Mouse (Mus musculus): Measurements from ENCODE around the gene Cyp2c50. TPM values are rescaled to one million over a fixed set of nuclear protein-coding genes. Genes with fewer than 3 reads are reported as not detected.
"Not testable (repeated sequence)": the region's sequence is repeated elsewhere in the genome, so short reads cannot be mapped to it uniquely, and the experiment has no call there.

The Cyp2c50 gene
- total RNA-seq (2014; rRNA removed) (not detected in 2 replicates), polyA plus RNA-seq (2015; fragmentation: Nextera tagmentation; extraction: Ambion mirVana) (not detected in 2 replicates)

DNA sequence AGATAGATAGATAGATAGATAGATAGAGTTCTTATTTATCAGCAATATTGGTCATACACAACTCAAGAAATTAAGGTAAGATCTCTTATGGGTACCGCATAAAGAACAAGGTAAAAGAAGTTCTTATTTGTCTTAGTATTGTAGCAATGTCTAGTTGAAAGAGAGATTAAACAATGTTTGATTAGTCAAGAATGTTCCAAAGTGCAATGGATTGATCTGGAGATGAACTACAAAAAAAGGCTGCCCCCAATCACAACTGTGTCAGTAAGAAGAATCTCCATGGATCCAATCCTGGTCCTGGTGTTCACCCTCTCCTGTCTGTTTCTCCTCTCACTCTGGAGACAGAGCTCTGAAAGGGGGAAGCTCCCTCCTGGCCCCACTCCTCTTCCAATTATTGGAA lies at the start of gene Cyp2c50:
Cyp2c50 (plus strand) TSS at position 268 of the 400 bp plus-strand sequence.
- not testable (repeated sequence) for H3K9me3 ChIP-seq (ENCODE audit: low read length); DNase-seq
- WGBS: 100% methylated on average over 1 of the region's 1 CpGs

GRCm38 (mm10) chr19:40073701-40074100 lies 15.8 kb upstream of the Cyp2c50 start, which contains the start of gene Cyp2c54:
Gene Cyp2c54, minus strand, starts transcription at chr19:40073827.
- Histone ChIP-seq H3K27me3 (ENCODE audit: insufficient read depth, low read length) (no peaks in the 10 kb centered on the region), H3K9ac (no peak within 1 kb of the TSS), H3K36me3 (ENCODE audit: insufficient read depth) (no peaks in the 10 kb centered on the region), H3K4me3 (ENCODE audit: low read depth, low read length) (no peak within 1 kb of the TSS), H3K27ac (ENCODE audit: low read depth, low read length) (no peak within 1 kb of the TSS), H3K4me1 (ENCODE audit: insufficient read depth) (no peaks in the 10 kb centered on the region), H3K4me2 (ENCODE audit: low read depth) (no peak within 1 kb of the TSS), H3K9me3 (ENCODE audit: low read length) (no peaks in the 10 kb centered on the region)
- ATAC-seq: no peak
- no peak for DNase-seq
- no peak for TF ChIP-seq CTCF (IDR thresholded peaks at IDR 0.05; ENCODE audit: low read depth)

More for the DNA sequence above, at the start of gene Cyp2c50:
- H3K4me1 ChIP-seq (ENCODE audit: insufficient read depth); H3K4me3 ChIP-seq (ENCODE audit: low read depth, low read length); H3K9ac ChIP-seq; H3K27me3 ChIP-seq (ENCODE audit: insufficient read depth, low read length); H3K36me3 ChIP-seq (ENCODE audit: insufficient read depth); H3K4me2 ChIP-seq (ENCODE audit: low read depth); H3K27ac ChIP-seq (ENCODE audit: low read depth, low read length); ATAC-seq: not testable (repeated sequence)

DNA sequence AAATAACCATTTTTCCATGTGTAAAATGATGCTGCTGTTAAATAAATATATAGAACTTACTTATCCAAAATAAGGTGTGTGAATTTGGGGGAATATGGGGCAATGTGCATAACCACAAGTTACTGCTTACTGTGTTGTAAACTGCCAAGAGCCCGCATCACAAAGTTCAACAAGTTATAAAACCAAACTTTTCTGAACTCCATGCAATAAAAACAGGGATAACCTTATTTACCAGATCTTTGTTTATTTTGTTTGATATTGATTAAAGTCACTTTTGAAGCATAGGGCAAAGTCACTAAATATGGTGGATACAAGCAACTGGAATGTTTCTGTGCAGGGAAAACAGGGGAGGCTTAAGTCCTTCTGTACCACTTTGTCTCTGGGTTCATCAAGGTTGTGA lies 1.1 kb upstream of the Cyp2c50 start:
- WGBS: 86% methylated on average over 1 of the region's 1 CpGs
- no peaks in the 10 kb centered on the region for H3K27me3 ChIP-seq (ENCODE audit: insufficient read depth, low read length)
- no peak for ATAC-seq

GRCm38 (mm10) chr19:40091111-40091510 lies 1.6 kb downstream of the Cyp2c50 start:
- no peak for ATAC-seq
- H3K36me3 ChIP-seq (ENCODE audit: insufficient read depth): no peaks in the 10 kb centered on the region
- H3K4me1 ChIP-seq (ENCODE audit: insufficient read depth): no peaks in the 10 kb centered on the region
- no peak for TF ChIP-seq CTCF (IDR thresholded peaks at IDR 0.05; ENCODE audit: low read depth)
- no peak overlapping the region for H3K27ac ChIP-seq (ENCODE audit: low read depth, low read length)
- no peak overlapping the region for H3K9ac ChIP-seq
- H3K9me3 ChIP-seq (ENCODE audit: low read length): no peaks in the 10 kb centered on the region
- H3K27me3 ChIP-seq (ENCODE audit: insufficient read depth, low read length): no peaks in the 10 kb centered on the region
- DNase-seq: no peak
- H3K4me2 ChIP-seq (ENCODE audit: low read depth): no peak overlapping the region
- WGBS: 83% methylated on average over 3 of the region's 3 CpGs
- H3K4me3 ChIP-seq (ENCODE audit: low read depth, low read length): no peak overlapping the region

More for the DNA sequence above, 1.1 kb upstream of the Cyp2c50 start:
- no peak overlapping the region for H3K9ac ChIP-seq
- no peak overlapping the region for H3K27ac ChIP-seq (ENCODE audit: low read depth, low read length)
- H3K4me3 ChIP-seq (ENCODE audit: low read depth, low read length): no peak overlapping the region
- no peaks in the 10 kb centered on the region for H3K9me3 ChIP-seq (ENCODE audit: low read length)
- no peak for TF ChIP-seq CTCF (IDR thresholded peaks at IDR 0.05; ENCODE audit: low read depth)
- no peak for DNase-seq
- H3K4me2 ChIP-seq (ENCODE audit: low read depth): no peak overlapping the region
- H3K36me3 ChIP-seq (ENCODE audit: insufficient read depth): no peaks in the 10 kb centered on the region
- H3K4me1 ChIP-seq (ENCODE audit: insufficient read depth): no peaks in the 10 kb centered on the region

- H3K4me1 ChIP-seq (ENCODE audit: insufficient read depth); H3K27ac ChIP-seq (ENCODE audit: low read depth, low read length); ATAC-seq; H3K9me3 ChIP-seq (ENCODE audit: low read length); H3K9ac ChIP-seq; H3K4me3 ChIP-seq (ENCODE audit: low read depth, low read length); H3K4me2 ChIP-seq (ENCODE audit: low read depth); DNase-seq; H3K36me3 ChIP-seq (ENCODE audit: insufficient read depth); H3K27me3 ChIP-seq (ENCODE audit: insufficient read depth, low read length): not testable (repeated sequence)
- 83% methylated on average over 13 of the region's 13 CpGs for WGBS
Observed at GRCm38 (mm10) chr19:40119624-40120023, 30.1 kb downstream of the Cyp2c50 start.

- not testable (repeated sequence) for H3K4me1 ChIP-seq (ENCODE audit: insufficient read depth); H3K27ac ChIP-seq (ENCODE audit: low read depth, low read length); H3K36me3 ChIP-seq (ENCODE audit: insufficient read depth); DNase-seq; H3K9ac ChIP-seq; H3K4me2 ChIP-seq (ENCODE audit: low read depth); ATAC-seq; H3K9me3 ChIP-seq (ENCODE audit: low read length); H3K27me3 ChIP-seq (ENCODE audit: insufficient read depth, low read length); H3K4me3 ChIP-seq (ENCODE audit: low read depth, low read length)
- 91% methylated on average over 3 of the region's 3 CpGs for WGBS
Observed at GRCm38 (mm10) chr19:40125165-40125564, 35.7 kb downstream of the Cyp2c50 start.

DNA sequence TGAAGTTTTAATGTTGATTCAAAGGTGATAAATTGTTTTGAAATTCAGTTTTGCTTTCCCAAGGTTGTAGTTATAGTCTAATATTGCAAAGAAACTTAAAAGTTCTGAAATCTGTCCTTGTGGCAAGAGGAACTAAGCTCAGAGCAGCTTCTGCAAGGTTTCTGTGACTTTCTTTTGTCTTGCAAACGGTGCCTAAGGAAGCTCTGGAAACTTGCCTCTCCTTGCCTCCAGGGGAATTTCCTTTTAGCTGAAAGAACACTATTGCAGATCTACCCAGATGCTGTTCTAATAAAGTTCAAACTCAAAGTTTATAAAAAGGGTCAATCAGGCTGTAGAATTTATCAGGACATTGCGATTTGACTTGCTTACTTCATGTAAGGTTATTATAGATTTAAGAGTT lies 37.5 kb downstream of the Cyp2c50 start:
- not testable (repeated sequence) for ATAC-seq; DNase-seq; H3K27ac ChIP-seq (ENCODE audit: low read depth, low read length); H3K9me3 ChIP-seq (ENCODE audit: low read length); H3K4me1 ChIP-seq (ENCODE audit: insufficient read depth); H3K9ac ChIP-seq; H3K4me2 ChIP-seq (ENCODE audit: low read depth); H3K27me3 ChIP-seq (ENCODE audit: insufficient read depth, low read length); H3K4me3 ChIP-seq (ENCODE audit: low read depth, low read length); H3K36me3 ChIP-seq (ENCODE audit: insufficient read depth)
- 28% methylated on average over 2 of the region's 2 CpGs for WGBS

Other genes with a start within 250 kb of the Cyp2c50 start
- not detected in 2 replicates for gene Cyp2c69, start 202.9 kb upstream of the Cyp2c50 start, total RNA-seq (2014; rRNA removed)
- gene Cyp2c69, start 202.9 kb upstream of the Cyp2c50 start, polyA plus RNA-seq (2015; fragmentation: Nextera tagmentation; extraction: Ambion mirVana): not detected in 2 replicates
- not detected in 2 replicates for gene Cyp2c37, start 97.3 kb upstream of the Cyp2c50 start, total RNA-seq (2014; rRNA removed)
- gene Cyp2c37, start 97.3 kb upstream of the Cyp2c50 start, polyA plus RNA-seq (2015; fragmentation: Nextera tagmentation; extraction: Ambion mirVana): not detected in 2 replicates
- gene Cyp2c54, start 15.9 kb upstream of the Cyp2c50 start, total RNA-seq (2014; rRNA removed): not detected in 2 replicates
- not detected in 2 replicates for gene Cyp2c54, start 15.9 kb upstream of the Cyp2c50 start, polyA plus RNA-seq (2015; fragmentation: Nextera tagmentation; extraction: Ambion mirVana)
- not detected in 2 replicates for gene Cyp2c70, start 97.6 kb downstream of the Cyp2c50 start, total RNA-seq (2014; rRNA removed)
- gene Cyp2c70, start 97.6 kb downstream of the Cyp2c50 start, polyA plus RNA-seq (2015; fragmentation: Nextera tagmentation; extraction: Ambion mirVana): not detected in 2 replicates
- 1.4 and 2.8 TPM in 2 replicates for gene Pdlim1, start 182.2 kb downstream of the Cyp2c50 start, total RNA-seq (2014; rRNA removed)
- 6.6 and 7.0 TPM in 2 replicates for gene Pdlim1, start 182.2 kb downstream of the Cyp2c50 start, polyA plus RNA-seq (2015; fragmentation: Nextera tagmentation; extraction: Ambion mirVana)

All from forebrain, postnatal 0 days (tissue).